34 mouse cellular contexts compared by ENCODE assay signal in genomic region chrX:73038831-73039230, GRCm38 (mm10). TPM values are rescaled to one million over a fixed set of nuclear protein-coding genes. Genes with fewer than 3 reads are reported as not detected.
"Had no signal": no experiment of that assay in that cellular context is flagged by ENCODE, and none has a peak within 500 bp of the region (broad histone marks: within the 10 kb centered on the region; RNA-seq: fewer than 3 reads in every experiment).

No protein-coding gene starts in this region.

- H3K4me2 ChIP-seq: heart, embryonic 11.5 days; heart, embryonic 13.5 days; heart, embryonic 15.5 days; hindbrain, embryonic 13.5 days; hindbrain, embryonic 15.5 days; kidney, embryonic 15.5 days; limb, embryonic 12.5 days; liver, embryonic 12.5 days had no signal

- DNase-seq: gastrocnemius, postnatal 14 days; gastrocnemius, postnatal 36 days; heart, adult 18-20 months; heart, postnatal 14 days; heart, postnatal 36 days; kidney, adult 11 months; kidney, adult 2 months; kidney, adult 9 months; kidney, postnatal 14 days; kidney, postnatal 36 days; liver had no signal

- H3K9me3 ChIP-seq: heart, embryonic 13.5 days; heart, embryonic 15.5 days; hindbrain, embryonic 13.5 days; hindbrain, embryonic 15.5 days; kidney, embryonic 15.5 days; limb, embryonic 10.5 days; limb, embryonic 12.5 days; liver, embryonic 12.5 days had no signal

- H3K4me1 ChIP-seq: heart, embryonic 13.5 days; heart, embryonic 15.5 days; hindbrain, embryonic 13.5 days; hindbrain, embryonic 15.5 days; kidney, embryonic 15.5 days; limb, embryonic 10.5 days; limb, embryonic 12.5 days; liver, embryonic 12.5 days had no signal

- H3K27ac ChIP-seq: heart, embryonic 13.5 days; heart, embryonic 15.5 days; hindbrain, embryonic 13.5 days; hindbrain, embryonic 15.5 days; hindbrain, postnatal 0 days; kidney, embryonic 15.5 days; kidney, postnatal 0 days; left cerebral cortex, adult 2 months; limb, embryonic 10.5 days; limb, embryonic 12.5 days; liver, embryonic 12.5 days; liver, embryonic 14.5 days had no signal

- H3K36me3 ChIP-seq: heart, embryonic 13.5 days; heart, embryonic 15.5 days; hindbrain, embryonic 13.5 days; hindbrain, embryonic 15.5 days; kidney, embryonic 15.5 days; limb, embryonic 10.5 days; limb, embryonic 12.5 days; liver, embryonic 12.5 days had no signal

- H3K9ac ChIP-seq: heart, embryonic 13.5 days; heart, embryonic 15.5 days; hindbrain, embryonic 13.5 days; hindbrain, embryonic 15.5 days; kidney, embryonic 15.5 days; limb, embryonic 12.5 days; liver, embryonic 12.5 days; liver, embryonic 14.5 days had no signal

- H3K27me3 ChIP-seq: hindbrain, embryonic 13.5 days; hindbrain, embryonic 15.5 days had no signal

- H3K4me3 ChIP-seq: heart, embryonic 13.5 days; heart, embryonic 15.5 days; hindbrain, embryonic 13.5 days; hindbrain, embryonic 15.5 days; kidney, embryonic 15.5 days; left cerebral cortex, adult 2 months; limb, embryonic 10.5 days; limb, embryonic 12.5 days; liver, embryonic 12.5 days had no signal

- ATAC-seq: hindbrain, postnatal 0 days; intestine, embryonic 16.5 days; liver, embryonic 12.5 days had no signal

RNA-seq across cellular contexts. Expression of gene Pnma5, which starts 1.9 kb away (rescaled TPM):
- total RNA-seq: gastrocnemius, postnatal 14 days; heart, adult 18-20 months; heart, postnatal 36 days; hematopoietic stem cell, adult 5-6 weeks; hindbrain, postnatal 0 days had no signal
- polyA plus RNA-seq: gonadal fat pad, adult 2 months; heart, embryonic 11.5 days; heart, postnatal 0 days; hindbrain, embryonic 11.5 days; hindbrain, embryonic 13.5 days; intestine, embryonic 16.5 days; kidney, adult 2 months; kidney, postnatal 0 days; large intestine, adult 2 months; limb, embryonic 10.5 days; liver, embryonic 12.5 days; liver, embryonic 14.5 days; liver, embryonic 16.5 days had no signal

RNA-seq across cellular contexts. Expression of gene Pnma3, which starts 25.8 kb away (rescaled TPM):
- total RNA-seq: gastrocnemius, adult 18-20 months; gastrocnemius, adult 8-10 months; gastrocnemius, postnatal 14 days; gastrocnemius, postnatal 36 days; heart, adult 18-20 months; heart, postnatal 14 days; heart, postnatal 36 days; hematopoietic stem cell, adult 5-6 weeks had no signal
- polyA plus RNA-seq: heart, embryonic 11.5 days; heart, embryonic 13.5 days; heart, embryonic 15.5 days; heart, postnatal 0 days; kidney, adult 2 months; liver, embryonic 12.5 days; liver, embryonic 14.5 days; liver, embryonic 16.5 days had no signal

RNA-seq across cellular contexts. Expression of gene Xlr4a, which starts 43.4 kb away (rescaled TPM):
- total RNA-seq: gastrocnemius, adult 18-20 months; gastrocnemius, postnatal 36 days; hindbrain, postnatal 0 days; layer of hippocampus, adult 18-20 months had no signal

RNA-seq across cellular contexts. Expression of gene Zfp185, which starts 51.7 kb away (rescaled TPM):
- total RNA-seq: hematopoietic stem cell, adult 5-6 weeks had no signal
